Mouse (Mus musculus) CH12.LX (cell line): ENCODE measurements at regions not wholly inside any gene's neighbourhood (a gene's known extent, or its start where the extent isn't known, plus 50 kb on each side); places are given as distances from the start of the nearest gene placed in this dataset.

Experiments used
- DNase-seq: peaks from one replicate; pipeline ENCODE4 v3.0.0-alpha.2; 2013; ENCODE audit errors: extremely low read depth
- H3K27ac ChIP-seq: 2 replicates; pipeline ENCODE4 v1.5.1; 2012; ENCODE audit warnings: low read depth, mild to moderate bottlenecking, control low read depth, moderate library complexity; ENCODE audit not compliant: insufficient read depth
- H3K27me3 ChIP-seq: replicated peaks from 2 replicates; pipeline ENCODE3; 2012; ENCODE audit warnings: inconsistent platforms
- H3K36me3 ChIP-seq, 2 experiments: replicated peaks in 1 of 2; 2 replicates each; pipeline versions ENCODE3 to v1.6.1; 2012; ENCODE audit warnings: inconsistent platforms in 1 of 2, low read length in 1 of 2, mild to moderate bottlenecking in 1 of 2, mixed read lengths in 1 of 2, moderate library complexity in 1 of 2; ENCODE audit not compliant: control insufficient read depth in 1 of 2, insufficient read depth in 1 of 2
- H3K4me1 ChIP-seq, 2 experiments: 2 replicates each; pipeline ENCODE4 v1.6.1; 2012; ENCODE audit warnings: inconsistent platforms in 1 of 2, moderate library complexity in 1 of 2; ENCODE audit not compliant: insufficient read depth in 2 of 2, control insufficient read depth in 1 of 2
- H3K4me2 ChIP-seq: 2 replicates; pipeline ENCODE4 v1.6.1; 2012; ENCODE audit warnings: low read depth, mild to moderate bottlenecking, control low read depth; ENCODE audit not compliant: poor library complexity, insufficient read depth, severe bottlenecking
- H3K4me3 ChIP-seq, 3 experiments: fragments of 150-350 bp in 1 of 3; sonication (generic) in 1 of 3; replicated peaks in 1 of 3; 2 replicates each; pipeline versions ENCODE3 to v1.5.1; 2011 to 2012; ENCODE audit warnings: low read depth in 2 of 3, low read length in 2 of 3, mild to moderate bottlenecking in 2 of 3, moderate library complexity in 2 of 3, control low read depth in 1 of 3, improper control_type of control experiment in 1 of 3, inconsistent platforms in 1 of 3, mixed read lengths in 1 of 3; ENCODE audit not compliant: poor library complexity in 1 of 3
- H3K79me2 ChIP-seq: replicated peaks from 2 replicates; pipeline ENCODE4 v1.6.1; 2012; ENCODE audit warnings: mild to moderate bottlenecking, moderate library complexity; ENCODE audit not compliant: control insufficient read depth, poor library complexity, insufficient read depth, severe bottlenecking; ENCODE audit errors: extremely low read depth
- H3K9ac ChIP-seq: 2 replicates; pipeline ENCODE4 v1.6.1; 2012; ENCODE audit warnings: low read depth, mild to moderate bottlenecking, control low read depth, moderate library complexity; ENCODE audit not compliant: insufficient read depth
- H3K9me3 ChIP-seq: replicated peaks from 2 replicates; pipeline ENCODE3; 2012; ENCODE audit warnings: low read length, inconsistent platforms, mixed read lengths
- CHD2 ChIP-seq: IDR thresholded peaks from 2 replicates; pipeline ENCODE4 v1.6.1; 2011; ENCODE audit warnings: low read length, improper control_type of control experiment
- ELF1 ChIP-seq: IDR thresholded peaks from 2 replicates; pipeline ENCODE4 v1.6.1; 2014; ENCODE audit warnings: low read depth, mild to moderate bottlenecking, inconsistent platforms, low read length, improper control_type of control experiment
- JUN ChIP-seq: IDR thresholded peaks from 2 replicates; pipeline ENCODE4 v1.6.1; 2011; ENCODE audit warnings: low read depth, mild to moderate bottlenecking, low read length, improper control_type of control experiment, moderate library complexity; ENCODE audit not compliant: insufficient read depth
- JUND ChIP-seq: conservative IDR thresholded peaks from 2 replicates; pipeline ENCODE4 v1.6.1; 2011; ENCODE audit warnings: low read depth, low read length, improper control_type of control experiment
- KAT2A ChIP-seq: IDR thresholded peaks from 2 replicates; pipeline ENCODE4 v1.6.1; 2012; ENCODE audit warnings: low read length, improper control_type of control experiment, inconsistent platforms; ENCODE audit not compliant: insufficient replicate concordance
- MAFK ChIP-seq: IDR thresholded peaks from 2 replicates; pipeline ENCODE4 v1.6.1; 2011; ENCODE audit warnings: low read length, improper control_type of control experiment; ENCODE audit not compliant: insufficient replicate concordance
- MAX ChIP-seq: IDR thresholded peaks from 2 replicates; pipeline ENCODE4 v1.6.1; 2011; ENCODE audit warnings: low read length, improper control_type of control experiment
- MEF2A ChIP-seq: IDR thresholded peaks from 2 replicates; pipeline ENCODE4 v1.6.1; 2014; ENCODE audit warnings: low read depth, mild to moderate bottlenecking, inconsistent platforms, low read length, improper control_type of control experiment, borderline replicate concordance
- MYC ChIP-seq: IDR thresholded peaks from 2 replicates; pipeline ENCODE4 v1.6.1; 2011; ENCODE audit warnings: low read depth, mild to moderate bottlenecking, improper control_type of control experiment, low read length
- NELFE ChIP-seq: IDR thresholded peaks from 2 replicates; pipeline ENCODE4 v1.6.1; 2011; ENCODE audit warnings: low read depth, low read length, improper control_type of control experiment
- RCOR1 ChIP-seq: conservative IDR thresholded peaks from 2 replicates; pipeline ENCODE4 v1.6.1; 2012; ENCODE audit warnings: low read depth, mild to moderate bottlenecking, inconsistent platforms, low read length, improper control_type of control experiment
- SIN3A ChIP-seq: IDR thresholded peaks from 2 replicates; pipeline ENCODE4 v1.6.1; 2012; ENCODE audit warnings: low read length, improper control_type of control experiment, inconsistent platforms
- TBP ChIP-seq: conservative IDR thresholded peaks from 2 replicates; pipeline ENCODE4 v1.6.1; 2011; ENCODE audit warnings: low read depth, low read length, improper control_type of control experiment
- UBTF ChIP-seq: IDR thresholded peaks from 2 replicates; pipeline ENCODE4 v1.6.1; 2012; ENCODE audit warnings: low read depth, mild to moderate bottlenecking, inconsistent platforms, low read length, improper control_type of control experiment, moderate library complexity
- USF1 ChIP-seq: IDR thresholded peaks from 2 replicates; pipeline ENCODE4 v1.6.1; 2014; ENCODE audit warnings: low read depth, mild to moderate bottlenecking, inconsistent platforms, low read length, improper control_type of control experiment
- ZNF384 ChIP-seq: IDR thresholded peaks from 2 replicates; pipeline ENCODE4 v1.6.1; 2012; ENCODE audit warnings: low read depth, low read length, improper control_type of control experiment, inconsistent platforms
- dilution Hi-C: fragments of 300-500 bp; cut with MboI; formaldehyde crosslinking; loops from 2 replicates; pipeline ENCODE4 v1.14.3; 2020; ENCODE audit warnings: low sequenced_read_pairs; ENCODE audit not compliant: extremely low pct_unique_long_range_greater_than_20kb, extremely low pct_ligation_motif_present
- in situ Hi-C: fragments of 300-500 bp; cut with MboI; formaldehyde crosslinking; loops from 3 replicates; pipeline ENCODE4 v1.14.3; 2019; ENCODE audit warnings: low sequenced_read_pairs, low pct_ligation_motif_present, low pct_unique_long_range_greater_than_20kb, mixed read lengths

- no peaks in the 10 kb centered on the region for H3K36me3 ChIP-seq
- DNase-seq, result peak; percentile 8
- dilution Hi-C loops (no loop called here), in situ Hi-C loops (no loop called here)
- no peak overlapping the region for H3K27ac ChIP-seq
- TF ChIP-seq CHD2 (no peak), JUN (no peak), MAFK (no peak), ELF1 (no peak), JUND (no peak), ZNF384 (no peak), MYC (no peak), MAX (no peak), MEF2A (no peak), UBTF (no peak), RCOR1 (no peak), SIN3A (no peak), KAT2A (no peak), TBP (no peak), NELFE (no peak)
- no peak overlapping the region for H3K4me3 ChIP-seq
- H3K4me2 ChIP-seq, result no peak overlapping the region
- H3K79me2 ChIP-seq, result no peaks in the 10 kb centered on the region
- peaks cover 3 to 5% of the 10 kb centered on the region in 2 experiments; a peak in 2 of 4 replicates for H3K4me1 ChIP-seq
- no peaks in the 10 kb centered on the region for H3K9me3 ChIP-seq
- no peak overlapping the region for H3K9ac ChIP-seq
- H3K27me3 ChIP-seq, result no peaks in the 10 kb centered on the region
Measured at GRCm38 (mm10) chr3:104298878-104299277, 78.7 kb upstream of the Magi3 start.

GRCm38 (mm10) chr3:104298409-104298808 lies 78.2 kb upstream of the Magi3 start:
- no peak for DNase-seq

More at GRCm38 (mm10) chr3:104298409-104298808, 78.2 kb upstream of the Magi3 start:
- H3K79me2 ChIP-seq, result no peaks in the 10 kb centered on the region
- H3K9me3 ChIP-seq, result no peaks in the 10 kb centered on the region
- H3K9ac ChIP-seq, result no peak overlapping the region
- TF ChIP-seq TBP (no peak), USF1 (0 out of 2 replicates have a peak, but pooled peaks have one; percentile 2)
- TF ChIP-seq, all 38 proteins: peak for 1
- Histone ChIP-seq H3K4me1 (peaks cover 3 to 5% of the 10 kb centered on the region in 2 experiments; a peak in 2 of 4 replicates), H3K4me2 (no peak overlapping the region), H3K36me3 (no peaks in the 10 kb centered on the region), H3K27me3 (no peaks in the 10 kb centered on the region), H3K27ac (no peak overlapping the region), H3K4me3 (no peak overlapping the region)
- in situ Hi-C loops (no loop called here), dilution Hi-C loops (no loop called here)
